Mouse (Mus musculus): ENCODE data around the gene Zfp385b. TPM values are rescaled to one million over a fixed set of nuclear protein-coding genes. Genes with fewer than 3 reads are reported as not detected.

The Zfp385b gene
- polyA plus RNA-seq, 1 experiment from 2014 or later = 2.8 TPM

DNA sequence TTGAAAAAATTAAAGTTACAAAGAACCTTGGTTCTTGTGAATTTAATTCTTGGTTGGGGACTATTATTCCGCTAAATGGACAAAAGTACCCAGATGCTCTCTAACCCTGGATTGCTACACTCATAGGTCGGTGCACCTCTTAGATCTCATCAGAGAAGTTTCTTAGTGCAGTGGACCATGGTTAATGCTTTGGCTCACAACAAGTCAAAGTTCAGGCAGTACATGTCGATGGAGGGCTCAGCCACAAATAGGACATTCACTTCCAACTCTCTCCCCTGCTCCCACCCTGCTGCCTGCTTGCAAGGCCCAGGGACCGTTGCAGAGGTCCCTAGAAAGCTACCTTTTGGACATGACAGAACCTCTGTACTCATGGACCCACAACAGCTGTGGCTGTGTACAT, 324.1 kb downstream of the Zfp385b start:
- Histone ChIP-seq H3K27me3 (replicated peaks; ENCODE audit: control insufficient read depth, insufficient read depth, low read length) (no peaks in the 10 kb centered on the region), H3K27ac (ENCODE audit: low read depth, low read length) (no peak overlapping the region), H3K9ac (ENCODE audit: low read depth, low read length) (no peak overlapping the region), H3K4me1 (replicated peaks; ENCODE audit: control insufficient read depth, insufficient read depth, low read length) (0 out of 2 replicates have a peak, but pooled peaks cover 2% of the 10 kb centered on the region), H3K4me3 (ENCODE audit: low read depth, low read length) (no peak overlapping the region), H3K9me3 (ENCODE audit: control insufficient read depth, low read length) (no peaks in the 10 kb centered on the region; the same call in 1 of the 2 replicates), H3K4me2 (no peak overlapping the region), H3K36me3 (ENCODE audit: control insufficient read depth, insufficient read depth, low read length) (no peaks in the 10 kb centered on the region)
- DNase-seq (ENCODE audit: low spot score) (no peak), ATAC-seq (replicated peaks; ENCODE audit: low FRiP score) (no peak)
- 87% methylated on average over 4 of the region's 4 CpGs for WGBS

DNA sequence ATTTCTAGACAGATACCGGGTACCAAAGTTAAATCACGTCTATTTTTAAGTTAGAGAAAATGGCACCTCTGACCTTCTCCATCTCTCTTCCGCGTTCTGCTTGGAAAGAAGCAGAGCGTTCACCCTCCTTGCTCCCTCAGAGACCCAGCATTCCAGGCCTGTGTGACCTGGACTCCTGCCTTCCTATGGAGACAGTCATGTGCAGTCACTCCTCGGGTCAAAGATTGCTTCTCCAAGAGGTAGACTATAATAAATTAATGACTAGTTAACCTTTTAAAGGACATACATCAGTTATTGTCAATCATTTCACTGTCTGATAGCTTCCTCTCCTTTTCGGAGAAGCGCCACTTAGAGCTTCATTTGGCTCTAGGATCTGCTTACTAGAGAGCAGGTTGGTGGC, 325.7 kb downstream of the Zfp385b start:
- no peak overlapping the region for H3K27ac ChIP-seq (ENCODE audit: low read depth, low read length)

DNA sequence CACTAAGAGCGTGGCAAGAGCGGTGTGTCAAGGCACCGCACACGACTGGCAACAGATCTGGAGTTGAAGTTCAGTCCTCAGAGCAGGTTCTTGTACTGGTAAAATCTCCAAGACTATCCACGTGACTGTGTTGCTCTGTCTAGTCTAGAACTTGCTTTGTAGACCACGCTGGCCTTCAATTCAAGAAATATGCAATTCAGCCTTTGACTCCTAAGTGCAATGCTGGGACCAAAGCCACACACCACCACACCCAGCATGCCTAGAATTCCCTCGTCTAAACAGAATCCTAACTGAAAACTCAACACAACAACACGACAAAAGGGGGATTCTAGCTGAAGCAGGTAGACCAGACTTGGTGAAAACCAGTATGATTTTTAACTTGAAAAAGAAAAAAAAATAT, 332.3 kb downstream of the Zfp385b start:
- H3K27me3 ChIP-seq (replicated peaks; ENCODE audit: control insufficient read depth, insufficient read depth, low read length) = no peaks in the 10 kb centered on the region
- no peaks in the 10 kb centered on the region for H3K9me3 ChIP-seq (ENCODE audit: control insufficient read depth, low read length)
- WGBS = 88% methylated on average over 8 of the region's 8 CpGs
- no peak for ATAC-seq (replicated peaks; ENCODE audit: low FRiP score)
- no peak overlapping the region for H3K4me3 ChIP-seq (ENCODE audit: low read depth, low read length)
- H3K27ac ChIP-seq (ENCODE audit: low read depth, low read length) = no peak overlapping the region
- H3K36me3 ChIP-seq (ENCODE audit: control insufficient read depth, insufficient read depth, low read length) = no peaks in the 10 kb centered on the region
- no peak overlapping the region for H3K9ac ChIP-seq (ENCODE audit: low read depth, low read length)
- no peak overlapping the region for H3K4me2 ChIP-seq
- no peaks in the 10 kb centered on the region for H3K4me1 ChIP-seq (replicated peaks; ENCODE audit: control insufficient read depth, insufficient read depth, low read length)
- no peak for DNase-seq (ENCODE audit: low spot score)

More for the DNA sequence above, 325.7 kb downstream of the Zfp385b start:
- Histone ChIP-seq H3K4me1 (replicated peaks; ENCODE audit: control insufficient read depth, insufficient read depth, low read length) (0 out of 2 replicates have a peak, but pooled peaks cover 2% of the 10 kb centered on the region), H3K9ac (ENCODE audit: low read depth, low read length) (no peak overlapping the region), H3K4me3 (ENCODE audit: low read depth, low read length) (no peak overlapping the region), H3K4me2 (no peak overlapping the region), H3K9me3 (ENCODE audit: control insufficient read depth, low read length) (no peaks in the 10 kb centered on the region; the same call in 1 of the 2 replicates), H3K27me3 (replicated peaks; ENCODE audit: control insufficient read depth, insufficient read depth, low read length) (no peaks in the 10 kb centered on the region), H3K36me3 (ENCODE audit: control insufficient read depth, insufficient read depth, low read length) (no peaks in the 10 kb centered on the region)
- no peak for ATAC-seq (replicated peaks; ENCODE audit: low FRiP score)
- no peak for DNase-seq (ENCODE audit: low spot score)
- WGBS = 87% methylated on average over 8 of the region's 8 CpGs

DNA sequence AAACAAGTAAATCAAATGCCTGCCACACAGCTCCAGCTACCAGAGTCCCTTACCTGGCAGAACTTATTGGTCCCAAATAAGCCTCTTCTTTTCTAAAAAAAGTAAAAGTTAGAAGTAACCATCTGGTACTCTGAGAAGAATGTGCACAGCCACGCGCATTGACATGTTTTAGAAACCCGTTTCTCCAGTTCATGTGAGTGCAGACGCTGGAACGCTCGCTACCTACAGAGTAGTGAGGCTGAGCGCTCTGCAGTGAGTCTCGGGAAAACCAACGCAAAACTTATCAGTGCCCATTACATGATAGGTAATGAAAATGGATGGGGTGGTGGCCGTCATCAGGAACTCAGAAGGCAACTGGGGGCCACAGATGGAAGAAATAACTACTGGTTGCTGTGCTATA, 338.2 kb downstream of the Zfp385b start:
- H3K4me3 ChIP-seq (ENCODE audit: low read depth, low read length) = no peak overlapping the region
- H3K27ac ChIP-seq (ENCODE audit: low read depth, low read length) = no peak overlapping the region
- DNase-seq (ENCODE audit: low spot score) (no peak), ATAC-seq (replicated peaks; ENCODE audit: low FRiP score) (no peak)
- no peaks in the 10 kb centered on the region for H3K9me3 ChIP-seq (ENCODE audit: control insufficient read depth, low read length)
- H3K9ac ChIP-seq (ENCODE audit: low read depth, low read length) = no peak overlapping the region
- no peaks in the 10 kb centered on the region for H3K27me3 ChIP-seq (replicated peaks; ENCODE audit: control insufficient read depth, insufficient read depth, low read length)
- no peaks in the 10 kb centered on the region for H3K36me3 ChIP-seq (ENCODE audit: control insufficient read depth, insufficient read depth, low read length)
- no peak overlapping the region for H3K4me2 ChIP-seq
- WGBS = 83% methylated on average over 10 of the region's 10 CpGs
- no peaks in the 10 kb centered on the region for H3K4me1 ChIP-seq (replicated peaks; ENCODE audit: control insufficient read depth, insufficient read depth, low read length)

DNA sequence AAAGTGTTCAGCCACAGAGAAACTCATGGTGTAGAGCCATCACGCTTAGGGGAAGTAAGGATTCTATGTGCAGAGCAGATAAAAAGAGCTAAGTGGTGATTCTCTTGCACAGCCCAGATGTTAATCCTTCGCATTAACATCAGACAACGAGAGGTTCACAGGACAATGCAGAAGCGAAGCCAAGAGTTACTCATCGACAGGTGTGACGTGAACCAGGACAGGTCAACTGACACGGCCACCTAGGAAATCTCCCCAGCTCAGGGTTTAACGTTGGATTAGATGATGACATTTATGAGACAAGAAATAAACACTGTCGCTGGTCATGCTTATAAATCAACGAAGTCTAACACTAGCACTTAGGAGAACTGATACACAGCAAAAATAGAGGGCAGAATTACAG, 341.9 kb downstream of the Zfp385b start:
- peaks cover 8% of the 10 kb centered on the region; the same call in 1 of the 2 replicates for H3K9me3 ChIP-seq (ENCODE audit: control insufficient read depth, low read length)
- DNase-seq (ENCODE audit: low spot score) (no peak), ATAC-seq (replicated peaks; ENCODE audit: low FRiP score) (no peak)
- H3K4me1 ChIP-seq (replicated peaks; ENCODE audit: control insufficient read depth, insufficient read depth, low read length) = no peaks in the 10 kb centered on the region
- no peaks in the 10 kb centered on the region for H3K36me3 ChIP-seq (ENCODE audit: control insufficient read depth, insufficient read depth, low read length)
- no peak overlapping the region for H3K27ac ChIP-seq (ENCODE audit: low read depth, low read length)
- 60% methylated on average over 10 of the region's 10 CpGs for WGBS
- no peak overlapping the region for H3K4me3 ChIP-seq (ENCODE audit: low read depth, low read length)
- no peak overlapping the region for H3K4me2 ChIP-seq
- no peaks in the 10 kb centered on the region for H3K27me3 ChIP-seq (replicated peaks; ENCODE audit: control insufficient read depth, insufficient read depth, low read length)
- no peak overlapping the region for H3K9ac ChIP-seq (ENCODE audit: low read depth, low read length)

DNA sequence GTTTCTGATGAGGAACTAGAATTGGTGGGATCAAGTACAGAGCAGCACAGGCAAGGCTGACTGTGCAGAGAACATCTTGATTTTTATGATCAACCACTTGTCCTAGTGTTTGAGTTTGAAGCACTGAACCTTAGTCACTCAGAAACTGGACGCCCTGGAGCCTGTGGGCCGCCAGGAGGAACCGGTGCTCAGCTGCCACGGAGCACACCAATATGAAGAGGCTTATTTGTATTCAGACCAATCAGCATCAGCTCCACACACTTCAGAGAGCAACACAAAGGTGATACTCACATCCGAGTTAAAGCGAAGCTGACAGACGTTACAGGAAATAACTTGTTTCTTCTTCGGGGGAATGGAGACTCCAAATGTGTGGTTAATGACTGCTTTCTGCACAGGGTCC, 343.0 kb downstream of the Zfp385b start:
- Histone ChIP-seq H3K4me3 (ENCODE audit: low read depth, low read length) (no peak overlapping the region), H3K4me2 (no peak overlapping the region), H3K9ac (ENCODE audit: low read depth, low read length) (no peak overlapping the region), H3K36me3 (ENCODE audit: control insufficient read depth, insufficient read depth, low read length) (no peaks in the 10 kb centered on the region), H3K27ac (ENCODE audit: low read depth, low read length) (no peak overlapping the region), H3K4me1 (replicated peaks; ENCODE audit: control insufficient read depth, insufficient read depth, low read length) (no peaks in the 10 kb centered on the region), H3K27me3 (replicated peaks; ENCODE audit: control insufficient read depth, insufficient read depth, low read length) (no peaks in the 10 kb centered on the region), H3K9me3 (ENCODE audit: control insufficient read depth, low read length) (peaks cover 8% of the 10 kb centered on the region; the same call in 1 of the 2 replicates)
- ATAC-seq (replicated peaks; ENCODE audit: low FRiP score) (no peak), DNase-seq (ENCODE audit: low spot score) (no peak)
- 83% methylated on average over 8 of the region's 8 CpGs for WGBS

DNA sequence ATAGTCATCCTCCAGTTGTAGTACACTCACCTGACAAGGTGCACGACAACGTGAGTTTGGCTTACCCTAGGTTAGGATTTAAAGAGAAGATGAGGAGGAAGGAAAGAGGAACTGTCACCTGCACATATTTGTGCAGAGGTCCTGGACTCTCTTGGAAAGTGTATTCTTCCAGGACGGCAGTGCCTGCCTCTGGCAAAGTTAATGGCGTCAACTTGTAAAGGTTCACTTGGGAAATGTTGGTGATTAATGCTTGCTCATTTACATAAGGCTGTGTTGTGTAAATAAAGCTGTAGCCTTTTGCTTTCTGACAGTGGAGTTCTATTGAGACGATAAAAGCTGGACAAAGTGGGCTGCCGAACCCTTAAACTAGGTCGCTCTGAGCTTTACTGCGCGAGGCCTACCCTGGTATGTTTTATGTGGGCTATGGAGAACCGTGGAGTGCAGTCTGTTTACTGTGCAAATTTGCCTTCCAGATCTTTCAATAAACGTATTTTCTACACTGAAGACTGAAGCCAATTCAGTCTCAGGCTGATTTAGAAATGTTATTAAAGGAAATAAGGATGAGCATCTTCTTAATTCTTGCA, 347.1 kb downstream of the Zfp385b start:
- Histone ChIP-seq H3K9ac (ENCODE audit: low read depth, low read length) (no peak overlapping the region), H3K4me3 (ENCODE audit: low read depth, low read length) (no peak overlapping the region), H3K4me1 (replicated peaks; ENCODE audit: control insufficient read depth, insufficient read depth, low read length) (no peaks in the 10 kb centered on the region), H3K4me2 (no peak overlapping the region), H3K9me3 (ENCODE audit: control insufficient read depth, low read length) (peaks cover 8% of the 10 kb centered on the region; the same call in 1 of the 2 replicates), H3K27me3 (replicated peaks; ENCODE audit: control insufficient read depth, insufficient read depth, low read length) (no peaks in the 10 kb centered on the region), H3K36me3 (ENCODE audit: control insufficient read depth, insufficient read depth, low read length) (no peaks in the 10 kb centered on the region), H3K27ac (ENCODE audit: low read depth, low read length) (no peak overlapping the region)
- no peak for ATAC-seq (replicated peaks; ENCODE audit: low FRiP score)
- 82% methylated on average over 11 of the region's 11 CpGs for WGBS
- no peak for DNase-seq (ENCODE audit: low spot score)

DNA sequence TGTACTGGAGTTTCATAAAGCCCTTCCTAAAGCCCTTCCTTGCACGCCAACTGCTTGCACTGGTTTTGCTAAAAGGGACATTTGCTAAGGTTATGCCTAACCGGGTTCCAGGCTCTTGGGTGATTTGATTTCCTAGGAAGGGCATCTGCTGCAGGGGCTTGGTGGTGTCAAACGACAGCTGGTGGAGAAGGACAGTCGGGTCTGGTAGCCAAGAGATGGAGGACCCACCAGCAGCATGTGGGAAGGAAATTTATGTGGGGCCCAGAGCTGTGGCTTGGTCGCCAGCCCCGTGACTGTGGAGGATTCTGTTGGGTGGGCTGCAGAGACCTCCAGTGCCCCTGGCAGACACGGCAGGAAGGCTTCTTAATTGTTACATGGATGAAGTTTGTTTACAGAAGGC, 348.7 kb downstream of the Zfp385b start:
- no peak overlapping the region for H3K27ac ChIP-seq (ENCODE audit: low read depth, low read length)
- H3K27me3 ChIP-seq (replicated peaks; ENCODE audit: control insufficient read depth, insufficient read depth, low read length) = no peaks in the 10 kb centered on the region
- DNase-seq (ENCODE audit: low spot score) (no peak), ATAC-seq (replicated peaks; ENCODE audit: low FRiP score) (no peak)
- 69% methylated on average over 7 of the region's 7 CpGs for WGBS
- peaks cover 8% of the 10 kb centered on the region; the same call in 1 of the 2 replicates for H3K9me3 ChIP-seq (ENCODE audit: control insufficient read depth, low read length)
- H3K4me2 ChIP-seq = no peak overlapping the region
- H3K4me3 ChIP-seq (ENCODE audit: low read depth, low read length) = no peak overlapping the region
- H3K4me1 ChIP-seq (replicated peaks; ENCODE audit: control insufficient read depth, insufficient read depth, low read length) = no peaks in the 10 kb centered on the region
- H3K9ac ChIP-seq (ENCODE audit: low read depth, low read length) = no peak overlapping the region
- H3K36me3 ChIP-seq (ENCODE audit: control insufficient read depth, insufficient read depth, low read length) = no peaks in the 10 kb centered on the region

DNA sequence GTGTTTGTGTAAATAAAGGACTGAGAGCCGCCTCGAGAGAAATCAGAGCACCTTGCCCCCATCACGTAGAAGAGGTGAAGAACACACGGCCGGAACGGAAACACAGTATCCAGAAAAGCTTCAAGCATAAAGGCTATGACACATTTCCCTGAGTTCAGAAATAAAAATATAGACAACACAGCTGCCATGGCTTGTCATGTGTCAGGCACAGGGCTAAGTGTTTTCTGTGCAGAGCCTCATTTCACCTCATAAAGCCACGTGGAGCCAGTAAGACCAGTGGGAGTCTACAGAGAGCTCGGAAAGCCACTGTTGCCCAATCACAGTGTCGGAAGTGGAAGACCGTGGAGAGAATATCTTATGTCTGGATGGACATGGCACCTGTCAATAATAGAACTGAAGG, 358.0 kb downstream of the Zfp385b start:
- Histone ChIP-seq H3K36me3 (ENCODE audit: control insufficient read depth, insufficient read depth, low read length) (no peaks in the 10 kb centered on the region), H3K27ac (ENCODE audit: low read depth, low read length) (no peak overlapping the region), H3K4me3 (ENCODE audit: low read depth, low read length) (no peak overlapping the region), H3K9me3 (ENCODE audit: control insufficient read depth, low read length) (no peaks in the 10 kb centered on the region), H3K9ac (ENCODE audit: low read depth, low read length) (no peak overlapping the region), H3K27me3 (replicated peaks; ENCODE audit: control insufficient read depth, insufficient read depth, low read length) (no peaks in the 10 kb centered on the region), H3K4me2 (no peak overlapping the region), H3K4me1 (replicated peaks; ENCODE audit: control insufficient read depth, insufficient read depth, low read length) (no peaks in the 10 kb centered on the region)
- DNase-seq (ENCODE audit: low spot score) = no peak
- no peak for ATAC-seq (replicated peaks; ENCODE audit: low FRiP score)
- WGBS = 87% methylated on average over 10 of the region's 10 CpGs

All from liver, embryonic 11.5 days (tissue).